Mouse (Mus musculus): ENCODE data around the gene Cyp2u1. TPM values are rescaled to one million over a fixed set of nuclear protein-coding genes. Genes with fewer than 3 reads are reported as not detected.
A peak's percentile ranks its signal among the peaks of the same experiment; 100 is the strongest.

Cyp2u1 gene
- total RNA-seq, 2 experiments from 2014 or later = 11.1 to 11.6 TPM

- intact Hi-C loops (cut with DNase I) = no loop called here
- no peak for DNase-seq
Observed at GRCm38 (mm10) chr3:131312340-131312739, 9.3 kb upstream of the Cyp2u1 start.

- intact Hi-C loops (cut with DNase I) = no loop called here
- DNase-seq = no peak
Observed at GRCm38 (mm10) chr3:131310572-131310971, 7.5 kb upstream of the Cyp2u1 start.

- intact Hi-C loops (cut with DNase I) = no loop called here
- DNase-seq = no peak
Observed at GRCm38 (mm10) chr3:131307811-131308210, 4.8 kb upstream of the Cyp2u1 start.

GRCm38 (mm10) chr3:131306255-131306654, 3.2 kb upstream of the Cyp2u1 start:
- DNase-seq = no peak
- intact Hi-C loops (cut with DNase I) = no loop called here

DNA sequence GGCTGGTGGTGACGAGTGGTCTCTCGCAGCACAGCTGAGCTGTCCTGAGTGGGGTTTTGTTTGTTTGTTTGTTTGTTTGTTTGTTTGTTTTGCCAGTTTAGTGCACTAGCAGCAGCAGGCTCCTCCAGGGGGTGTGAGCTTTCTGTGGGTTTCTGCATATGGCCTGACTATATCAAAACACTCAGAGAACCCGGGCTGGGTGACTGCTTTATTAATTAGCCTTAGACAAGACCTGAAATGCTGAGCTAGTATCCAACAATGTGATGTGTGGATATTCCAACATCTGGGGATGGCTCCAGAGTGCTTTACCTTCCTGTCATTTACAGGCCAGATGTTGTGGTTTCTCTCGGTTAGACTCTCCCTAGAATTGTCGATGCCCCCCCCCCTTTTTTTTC, 290 bp upstream of the Cyp2u1 start:
- no peak for DNase-seq
- intact Hi-C loops (cut with DNase I) = loop anchor here (5.0 kb wide), 1 partner anchor 249 kb away; no protein-coding TSS in a partner anchor

DNA sequence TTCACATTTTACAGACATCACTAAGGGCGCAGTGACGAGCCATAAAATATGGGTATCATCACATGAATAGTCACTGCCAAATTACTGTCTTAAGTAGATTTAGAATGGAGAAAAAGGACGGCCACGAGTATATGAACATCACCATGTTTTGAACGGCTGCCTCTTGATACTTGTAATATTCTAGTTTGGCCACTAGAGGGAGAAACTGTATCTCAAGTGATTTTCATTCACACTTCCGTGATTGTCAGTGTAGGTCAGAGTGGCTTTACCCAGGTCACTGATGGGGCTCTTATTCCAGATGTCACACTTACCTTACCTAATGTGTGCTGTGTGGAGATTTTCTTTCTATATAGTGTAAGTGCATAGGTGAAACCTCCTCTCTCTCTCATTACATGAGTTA, 3.1 kb downstream of the Cyp2u1 start:
- intact Hi-C loops (cut with DNase I) = loop anchor here (5.0 kb wide), 1 partner anchor 252 kb away; no protein-coding TSS in a partner anchor
- DNase-seq = no peak

DNA sequence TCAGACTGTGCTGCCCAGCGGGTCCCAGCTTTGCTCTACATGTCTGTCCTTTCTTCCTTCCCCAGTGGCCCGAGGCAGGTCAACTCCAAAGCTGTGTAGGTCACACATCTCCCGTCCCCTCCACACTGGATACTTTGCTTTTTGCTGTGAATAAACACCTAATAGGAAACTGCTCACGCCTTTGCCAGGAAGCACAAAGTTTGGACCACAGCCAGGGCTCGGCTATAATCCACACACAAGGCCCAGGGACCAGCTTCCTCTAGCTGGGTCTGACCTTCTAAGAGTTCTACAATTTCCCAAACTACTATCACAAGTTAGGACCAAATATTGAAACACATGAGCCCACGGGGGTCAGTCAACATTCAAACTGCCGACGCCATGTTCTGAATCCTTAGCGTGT, 3.9 kb downstream of the Cyp2u1 start:
- no peak for DNase-seq
- intact Hi-C loops (cut with DNase I) = no loop called here

- intact Hi-C loops (cut with DNase I) = no loop called here
- DNase-seq = no peak
Observed at GRCm38 (mm10) chr3:131296893-131297292, 6.1 kb downstream of the Cyp2u1 start.

- intact Hi-C loops (cut with DNase I) = no loop called here
- no peak for DNase-seq
Observed at GRCm38 (mm10) chr3:131295513-131296200, 7.4 kb downstream of the Cyp2u1 start.

- no peak for DNase-seq
- intact Hi-C loops (cut with DNase I) = no loop called here
Observed at GRCm38 (mm10) chr3:131294503-131294902, 8.5 kb downstream of the Cyp2u1 start.

DNA sequence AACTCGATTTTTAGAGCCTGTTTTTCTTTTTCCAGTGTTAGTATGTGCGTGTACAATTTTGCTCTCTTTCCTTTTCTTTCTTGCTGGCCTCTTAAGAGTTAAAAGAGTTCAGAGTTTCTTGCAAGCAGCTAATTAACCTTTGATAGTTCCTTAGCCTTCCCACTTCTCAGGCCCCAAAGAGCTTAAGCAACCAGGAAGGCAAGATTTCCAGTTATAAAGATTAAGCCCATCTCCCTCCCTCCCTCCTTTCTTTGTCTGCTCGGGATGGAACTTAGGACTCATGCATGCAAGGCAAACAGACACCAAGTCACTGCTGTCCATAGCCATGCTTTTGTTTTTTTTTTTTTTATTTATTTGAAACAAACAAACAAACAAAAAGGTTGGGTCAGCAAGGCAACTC, 10.1 kb downstream of the Cyp2u1 start:
- no peak for DNase-seq
- intact Hi-C loops (cut with DNase I) = no loop called here

- intact Hi-C loops (cut with DNase I) = no loop called here
Observed at GRCm38 (mm10) chr3:131292349-131292748, 10.7 kb downstream of the Cyp2u1 start.

DNA sequence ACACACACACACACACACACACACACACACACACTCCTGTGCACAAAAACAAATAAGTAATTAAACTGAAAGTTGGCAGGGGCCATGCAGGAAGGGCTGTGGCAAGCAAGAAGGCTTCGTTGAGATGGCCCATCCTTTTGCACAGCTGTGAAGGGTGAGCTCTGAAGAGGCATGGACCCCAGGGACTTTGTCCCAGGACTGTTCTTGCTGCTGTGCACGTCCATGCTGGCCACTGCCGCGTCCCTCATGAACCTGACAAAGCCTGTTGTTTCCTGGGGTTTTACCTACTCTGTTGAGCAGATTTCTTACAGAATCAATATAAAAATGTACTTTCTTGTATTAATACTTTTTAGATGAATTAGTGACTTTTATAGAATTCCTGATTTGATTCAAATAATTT, 11.1 kb downstream of the Cyp2u1 start:
- no peak for DNase-seq
- intact Hi-C loops (cut with DNase I) = no loop called here

More at GRCm38 (mm10) chr3:131292349-131292748, 10.7 kb downstream of the Cyp2u1 start:
- DNase-seq = no peak

DNA sequence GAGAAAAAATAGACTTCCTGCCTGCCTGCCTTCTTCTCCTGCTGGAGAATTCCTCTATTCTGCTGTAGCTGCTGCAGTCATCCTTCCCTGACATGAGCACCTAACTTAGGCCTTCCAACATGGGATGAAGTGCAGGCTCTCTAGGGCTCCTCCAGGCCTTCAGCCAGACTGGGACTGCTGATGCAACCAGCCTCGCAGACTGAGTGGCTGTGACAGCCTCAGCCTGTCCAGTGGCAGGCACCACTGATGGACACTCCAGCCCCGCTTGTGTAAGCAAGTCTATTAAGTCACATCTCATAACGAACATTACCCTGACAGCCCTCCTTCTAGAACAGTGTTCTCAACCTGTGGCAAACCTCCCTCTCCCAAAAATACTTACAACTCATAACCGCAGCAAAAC, 28.9 kb downstream of the Cyp2u1 start:
- intact Hi-C loops (cut with DNase I) = no loop called here
- DNase-seq = no peak

DNA sequence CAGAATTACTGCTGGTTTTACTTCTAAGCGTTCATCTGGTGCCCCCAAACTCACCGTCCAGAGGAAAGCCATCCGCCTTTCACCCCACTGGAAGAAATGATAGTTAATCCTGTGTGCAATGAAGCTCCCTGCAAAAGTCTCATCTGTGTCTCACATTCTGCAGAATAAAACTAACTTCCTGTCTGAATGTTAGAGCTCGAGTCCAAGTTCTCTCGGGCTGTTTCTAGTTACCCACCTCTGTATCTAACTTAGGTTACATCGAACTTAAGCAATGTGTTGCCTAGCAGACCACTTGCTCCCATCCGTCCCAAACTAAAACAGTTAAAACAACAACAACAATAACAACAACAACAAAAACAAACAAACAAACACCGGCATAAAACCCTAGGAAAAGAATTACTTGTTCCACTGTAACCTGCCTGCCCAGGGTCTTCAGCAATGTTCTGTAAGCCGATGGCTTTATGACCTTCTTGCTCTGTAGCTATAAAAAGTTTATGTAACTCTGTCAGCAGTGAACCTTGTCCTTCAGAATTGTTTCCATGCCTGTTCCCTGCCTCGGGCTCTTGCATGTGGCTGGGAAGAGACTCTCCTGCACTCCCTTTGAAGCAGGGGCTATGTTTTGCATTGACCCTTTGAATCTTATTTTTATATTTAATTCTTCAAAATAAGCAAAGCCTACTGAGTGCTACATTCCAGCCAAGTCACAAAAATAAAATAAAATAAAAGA, 30.5 kb downstream of the Cyp2u1 start:
- intact Hi-C loops (cut with DNase I) = no loop called here
- DNase-seq = no peak

DNA sequence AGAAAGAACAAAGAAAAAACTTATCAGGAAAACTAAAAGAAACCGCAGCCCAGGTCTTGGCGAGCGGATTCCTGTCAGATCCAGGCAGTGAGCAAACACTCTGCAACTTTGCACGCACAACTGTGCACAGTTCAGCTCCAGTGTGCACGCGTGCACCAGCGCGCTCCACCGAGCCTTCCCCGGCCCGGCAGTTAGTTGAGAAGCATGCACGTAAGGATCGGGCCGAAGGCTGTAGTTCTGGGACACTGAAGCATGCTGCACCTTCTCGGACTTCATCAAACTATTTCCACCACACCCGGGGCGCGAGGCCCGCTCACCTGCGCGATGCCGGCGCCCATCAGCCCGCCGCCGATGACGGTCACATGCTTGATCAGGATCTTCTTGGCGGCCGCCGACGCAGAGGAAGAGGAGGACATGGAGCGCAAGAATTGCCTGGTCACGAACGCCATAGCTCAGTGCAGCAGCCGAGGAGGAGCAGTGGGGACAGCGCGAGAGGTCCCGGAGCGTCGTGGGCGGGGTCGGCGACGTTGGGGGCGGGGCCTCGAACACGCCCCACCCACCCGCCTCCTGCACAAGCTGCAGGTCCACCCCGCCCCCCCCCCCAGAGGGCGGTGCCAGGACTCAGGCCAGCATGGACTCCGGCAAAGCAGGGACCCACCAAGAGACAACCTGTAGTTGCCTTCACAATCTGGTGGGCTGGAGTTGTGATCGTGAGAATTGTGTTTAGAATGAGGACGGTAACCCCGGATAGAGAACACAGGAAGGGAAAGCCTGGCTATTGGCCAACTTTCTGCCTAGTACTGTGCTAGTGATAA, 31.3 kb downstream of the Cyp2u1 start, which contains the start of gene Hadh:
TSS of gene Hadh (minus strand) at position 543 of the 815 bp plus-strand sequence.
- intact Hi-C loops (cut with DNase I) = no loop called here
- peak; percentile 80 to 83 for DNase-seq

DNA sequence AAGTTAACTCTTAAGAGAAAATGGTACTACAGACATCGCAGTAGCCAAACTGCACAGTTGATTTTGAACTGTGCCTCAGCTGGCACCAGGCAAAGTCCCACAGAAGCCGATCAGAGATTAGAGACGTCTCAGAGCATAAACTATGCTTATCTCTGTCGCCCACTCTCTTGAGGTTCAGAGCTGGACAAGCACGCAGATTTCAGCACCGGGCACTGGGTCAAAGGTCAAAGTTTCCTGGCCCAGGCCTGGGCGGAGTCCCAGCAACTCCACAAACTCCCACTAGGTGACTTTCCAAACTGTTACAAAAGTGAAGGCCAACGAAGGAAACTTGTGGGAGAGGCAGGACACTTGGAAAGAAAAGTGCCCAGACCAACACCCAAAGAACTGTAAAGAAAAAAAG, 31.9 kb downstream of the Cyp2u1 start:
- peak in 1 of 2 experiments; percentile 38 for DNase-seq
- intact Hi-C loops (cut with DNase I) = no loop called here

DNA sequence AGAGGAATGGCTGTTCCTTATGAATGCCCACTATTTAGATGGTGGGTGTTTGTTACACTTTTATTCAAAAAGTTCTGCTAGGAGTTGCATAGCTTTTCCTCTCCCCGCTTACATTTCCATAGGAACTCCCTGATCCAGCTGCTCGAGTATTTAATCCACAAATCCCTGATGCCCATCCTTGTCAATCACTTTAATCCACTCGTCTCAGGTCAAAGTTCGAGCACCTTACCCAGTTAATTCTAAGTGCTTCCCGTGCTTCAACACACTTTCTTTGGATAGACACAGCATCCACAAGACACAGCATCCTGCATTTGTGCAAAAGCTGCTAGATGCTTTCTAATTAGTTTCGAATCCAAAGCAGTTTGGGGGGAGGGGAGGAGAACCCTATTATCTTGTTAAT, 32.6 kb downstream of the Cyp2u1 start:
- no peak for DNase-seq
- intact Hi-C loops (cut with DNase I) = no loop called here

DNA sequence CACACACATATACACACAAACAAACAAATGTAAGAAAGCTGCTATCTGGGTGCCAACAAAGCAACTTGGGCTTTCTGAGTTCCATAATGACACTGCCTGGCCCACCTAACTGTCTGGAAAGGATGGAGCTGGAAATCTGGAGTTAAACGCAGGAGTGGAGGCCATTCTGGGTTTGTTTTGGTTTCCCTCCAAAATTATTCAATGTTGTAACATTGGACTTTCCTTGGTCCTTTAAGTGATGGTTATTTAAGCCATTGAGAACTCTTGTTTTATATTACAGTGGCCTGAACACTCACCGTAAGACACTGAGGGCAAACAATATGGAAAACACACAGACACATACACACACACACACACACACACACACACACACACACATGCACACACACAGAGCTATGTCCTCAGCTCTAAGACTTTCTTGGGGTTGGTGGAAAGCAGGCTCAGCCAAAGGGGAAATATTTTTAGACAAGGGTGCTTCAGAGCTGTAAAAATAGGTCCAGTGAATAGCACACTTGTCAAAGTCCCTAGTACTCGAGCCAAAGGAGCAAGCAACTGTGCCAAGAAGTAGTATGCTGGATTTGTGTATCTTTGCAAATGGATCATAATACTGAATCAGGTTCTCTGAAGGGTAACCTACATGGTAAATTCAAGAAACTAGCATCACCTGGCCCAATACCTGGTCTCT, 36.5 kb downstream of the Cyp2u1 start:
- DNase-seq = no peak

DNA sequence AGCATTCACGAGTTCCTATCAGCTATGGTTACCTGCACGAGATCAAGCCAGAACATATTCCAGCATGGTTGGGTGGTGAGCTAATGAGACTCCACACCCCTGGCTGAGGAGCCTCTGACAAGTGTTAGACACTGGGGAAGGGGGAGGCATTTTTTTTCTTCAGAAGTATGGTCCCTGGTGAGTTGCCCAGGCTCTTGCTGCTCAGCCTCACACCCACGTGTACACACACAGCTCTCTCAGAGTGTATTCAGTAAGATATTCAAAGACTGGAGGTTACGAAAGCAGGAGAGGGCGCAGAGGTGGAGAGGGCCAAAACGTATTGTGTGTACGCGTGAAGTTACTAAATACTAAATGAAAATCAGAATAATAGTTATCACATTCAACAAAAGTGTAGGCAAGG, 37.5 kb downstream of the Cyp2u1 start:
- intact Hi-C loops (cut with DNase I) = no loop called here
- no peak for DNase-seq

More for the DNA sequence above, 36.5 kb downstream of the Cyp2u1 start:
- intact Hi-C loops (cut with DNase I) = no loop called here
